Mouse (Mus musculus) midbrain, postnatal 0 days (tissue): ENCODE data around the gene Unc13d. TPM values are rescaled to one million over a fixed set of nuclear protein-coding genes. Genes with fewer than 3 reads are reported as not detected.
A peak's percentile ranks its signal among the peaks of the same experiment; 100 is the strongest.
"Not testable (repeated sequence)": the region's sequence is repeated elsewhere in the genome, so short reads cannot be mapped to it uniquely, and the experiment has no call there.

Source experiments
- ATAC-seq: fragments of 200-750 bp; cut with Nextera tagmentation; 2 replicates; pipeline ENCODE4 v1.8.0; 2017; ENCODE audit warnings: moderate number of reproducible peaks, mild to moderate bottlenecking, moderate TSS enrichment, moderate library complexity; ENCODE audit not compliant: low FRiP score
- DNase-seq: peaks from one replicate; pipeline ENCODE4 v3.0.0-alpha.2; 2015; ENCODE audit warnings: low spot score
- H3K27ac ChIP-seq: fragments of 300-500 bp; sonication (generic); 2 replicates; pipeline ENCODE4 v1.5.1; 2014; ENCODE audit warnings: low read depth, mild to moderate bottlenecking, low read length, mixed read lengths
- H3K27me3 ChIP-seq: fragments of 300-500 bp; sonication (generic); 2 replicates; pipeline ENCODE4 v1.6.1; 2014; ENCODE audit warnings: low read length, control low read depth, mixed read lengths; ENCODE audit not compliant: insufficient read depth
- H3K36me3 ChIP-seq: fragments of 300-500 bp; sonication (generic); 2 replicates; pipeline ENCODE4 v1.6.1; 2014; ENCODE audit warnings: low read length, control low read depth, mixed read lengths; ENCODE audit not compliant: insufficient read depth
- H3K4me1 ChIP-seq: fragments of 300-500 bp; sonication (generic); 2 replicates; pipeline ENCODE4 v1.6.1; 2014; ENCODE audit warnings: mild to moderate bottlenecking, control low read depth, antibody characterized with exemption, low read length, mixed read lengths; ENCODE audit not compliant: insufficient read depth
- H3K4me2 ChIP-seq: fragments of 300-500 bp; sonication (generic); 2 replicates; pipeline ENCODE4 v1.6.1; 2014; ENCODE audit warnings: low read depth, mild to moderate bottlenecking, low read length, mixed read lengths; ENCODE audit not compliant: poor library complexity, severe bottlenecking
- H3K4me3 ChIP-seq: fragments of 300-500 bp; sonication (generic); 2 replicates; pipeline ENCODE4 v1.5.1; 2014; ENCODE audit warnings: low read depth, mild to moderate bottlenecking, low read length, moderate library complexity
- H3K9ac ChIP-seq: fragments of 300-500 bp; sonication (generic); replicated peaks from 2 replicates; pipeline ENCODE4 v1.6.1; 2014; ENCODE audit warnings: mild to moderate bottlenecking, low read length, moderate library complexity, mixed read lengths; ENCODE audit not compliant: poor library complexity, severe bottlenecking
- H3K9me3 ChIP-seq: fragments of 300-500 bp; sonication (generic); 2 replicates; pipeline ENCODE4 v1.6.1; 2016; ENCODE audit warnings: low read length, control low read depth
- CTCF ChIP-seq: IDR thresholded peaks from 2 replicates; pipeline ENCODE4 v1.5.1; 2016; ENCODE audit warnings: antibody characterized with exemption, mild to moderate bottlenecking
- WGBS: fragments of 180-500 bp; shearing (Covaris S2); extraction: QIAGEN DNeasy Blood & Tissue Kit; methylation state at CpG from one replicate; pipeline ENCODE4 v1.1.7; 2014; 5-methylcytosine and 5-hydroxymethylcytosine counted together
- polyA plus RNA-seq: library from polyadenylated mRNA; unstranded; fragments of >200 nt; fragmentation: Nextera tagmentation; extraction: Ambion mirVana; gene quantifications from 2 replicates; pipeline ENCODE4 v1.2.1, GENCODE M21; 2015
- total RNA-seq: library from RNA; depleted of rRNA; stranded (reverse); fragments of >200 nt; gene quantifications from 2 replicates; pipeline ENCODE4 v1.2.3, GENCODE M21; 2014

Unc13d gene
- total and polyA plus RNA-seq, 2 experiments from 2014 or later = 0.22 to 0.77 TPM

GRCm38 (mm10) chr11:116096213-116097108 lies 18.7 kb upstream of the Unc13d start:
- no peak overlapping the region for H3K4me3 ChIP-seq
- H3K9me3 ChIP-seq = no peaks in the 10 kb centered on the region
- no peak overlapping the region for H3K9ac ChIP-seq
- H3K27ac ChIP-seq = no peak overlapping the region
- DNase-seq (no peak), ATAC-seq (no peak)
- no peaks in the 10 kb centered on the region for H3K27me3 ChIP-seq
- no peaks in the 10 kb centered on the region for H3K36me3 ChIP-seq
- TF ChIP-seq CTCF = peak; percentile 59
- 93% methylated on average over 5 of the region's 5 CpGs for WGBS
- H3K4me1 ChIP-seq = no peaks in the 10 kb centered on the region
- no peak overlapping the region for H3K4me2 ChIP-seq

GRCm38 (mm10) chr11:116095573-116095972 lies 17.8 kb upstream of the Unc13d start:
- ATAC-seq = no peak

GRCm38 (mm10) chr11:116093771-116094565 lies 16.2 kb upstream of the Unc13d start:
- H3K27me3 ChIP-seq = no peaks in the 10 kb centered on the region
- H3K4me2 ChIP-seq = no peak overlapping the region
- no peak overlapping the region for H3K27ac ChIP-seq
- 67% methylated on average over 16 of the region's 16 CpGs for WGBS
- no peaks in the 10 kb centered on the region for H3K4me1 ChIP-seq
- no peak for DNase-seq
- no peak overlapping the region for H3K4me3 ChIP-seq
- no peak for ATAC-seq
- H3K9ac ChIP-seq = no peak overlapping the region
- no peaks in the 10 kb centered on the region for H3K9me3 ChIP-seq
- TF ChIP-seq CTCF = no peak
- no peaks in the 10 kb centered on the region for H3K36me3 ChIP-seq

More at GRCm38 (mm10) chr11:116095573-116095972, 17.8 kb upstream of the Unc13d start:
- Histone ChIP-seq H3K4me1 (no peaks in the 10 kb centered on the region), H3K4me3 (no peak overlapping the region), H3K9ac (no peak overlapping the region), H3K27ac (no peak overlapping the region), H3K27me3 (no peaks in the 10 kb centered on the region), H3K9me3 (no peaks in the 10 kb centered on the region), H3K36me3 (no peaks in the 10 kb centered on the region), H3K4me2 (no peak overlapping the region)
- no peak for TF ChIP-seq CTCF
- 83% methylated on average over 3 of the region's 3 CpGs for WGBS
- no peak for DNase-seq

GRCm38 (mm10) chr11:116092959-116093358 lies 15.2 kb upstream of the Unc13d start:
- not testable (repeated sequence) for ATAC-seq, DNase-seq, H3K27me3 ChIP-seq, H3K9ac ChIP-seq, H3K4me2 ChIP-seq, H3K4me3 ChIP-seq, H3K4me1 ChIP-seq, H3K27ac ChIP-seq, H3K9me3 ChIP-seq, H3K36me3 ChIP-seq
- WGBS = 94% methylated on average over 6 of the region's 6 CpGs

GRCm38 (mm10) chr11:116091591-116091990 lies 13.8 kb upstream of the Unc13d start:
- Histone ChIP-seq H3K9ac (no peak overlapping the region), H3K4me2 (no peak overlapping the region), H3K4me1 (no peaks in the 10 kb centered on the region), H3K9me3 (no peaks in the 10 kb centered on the region), H3K27me3 (no peaks in the 10 kb centered on the region), H3K36me3 (no peaks in the 10 kb centered on the region), H3K27ac (no peak overlapping the region), H3K4me3 (no peak overlapping the region)
- DNase-seq (no peak), ATAC-seq (no peak)
- TF ChIP-seq CTCF = no peak
- 88% methylated on average over 6 of the region's 6 CpGs for WGBS

- Histone ChIP-seq H3K36me3 (no peaks in the 10 kb centered on the region), H3K4me2 (no peak overlapping the region), H3K4me3 (no peak overlapping the region), H3K27me3 (no peaks in the 10 kb centered on the region), H3K9me3 (no peaks in the 10 kb centered on the region), H3K9ac (no peak overlapping the region), H3K4me1 (0 out of 2 replicates have a peak, but pooled peaks cover 3% of the 10 kb centered on the region), H3K27ac (no peak overlapping the region)
- WGBS = 89% methylated on average over 6 of the region's 6 CpGs
- ATAC-seq (no peak), DNase-seq (no peak)
- no peak for TF ChIP-seq CTCF
Observed at GRCm38 (mm10) chr11:116089545-116089944, 11.8 kb upstream of the Unc13d start.
